Mouse (Mus musculus) retina, postnatal 7 days (tissue): ENCODE data around the gene Rasl10a.

Experiments used
- DNase-seq: peaks from one replicate; pipeline ENCODE4 v3.0.0-alpha.2; 2012; ENCODE audit warnings: low read depth, low spot score

The Rasl10a gene

GRCm38 (mm10) chr11:5052200-5052854 is 5.6 kb upstream of the Rasl10a start:
- DNase-seq, result no peak

GRCm38 (mm10) chr11:5054151-5054550 is 3.8 kb upstream of the Rasl10a start:
- DNase-seq, result no peak

DNA sequence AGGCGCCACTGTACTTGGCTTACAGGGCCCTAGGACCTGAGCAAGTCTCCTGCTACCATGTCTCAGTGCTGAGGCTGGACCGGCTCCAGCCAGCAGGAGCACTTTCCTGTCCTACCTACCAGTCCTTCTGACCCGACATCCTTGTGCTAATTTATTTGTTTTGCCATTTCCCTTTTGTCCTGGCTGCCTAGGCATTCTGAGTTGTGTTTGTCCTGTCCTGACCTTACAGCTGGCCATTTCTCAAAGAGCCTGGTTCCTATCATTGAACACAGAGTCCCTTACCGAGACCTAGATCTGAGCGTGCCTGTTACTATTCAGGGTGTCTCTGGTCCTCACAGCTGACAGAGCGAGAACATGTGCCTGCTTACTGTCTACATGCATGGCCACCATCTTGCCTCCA is 3.1 kb upstream of the Rasl10a start:
- DNase-seq, result no peak

DNA sequence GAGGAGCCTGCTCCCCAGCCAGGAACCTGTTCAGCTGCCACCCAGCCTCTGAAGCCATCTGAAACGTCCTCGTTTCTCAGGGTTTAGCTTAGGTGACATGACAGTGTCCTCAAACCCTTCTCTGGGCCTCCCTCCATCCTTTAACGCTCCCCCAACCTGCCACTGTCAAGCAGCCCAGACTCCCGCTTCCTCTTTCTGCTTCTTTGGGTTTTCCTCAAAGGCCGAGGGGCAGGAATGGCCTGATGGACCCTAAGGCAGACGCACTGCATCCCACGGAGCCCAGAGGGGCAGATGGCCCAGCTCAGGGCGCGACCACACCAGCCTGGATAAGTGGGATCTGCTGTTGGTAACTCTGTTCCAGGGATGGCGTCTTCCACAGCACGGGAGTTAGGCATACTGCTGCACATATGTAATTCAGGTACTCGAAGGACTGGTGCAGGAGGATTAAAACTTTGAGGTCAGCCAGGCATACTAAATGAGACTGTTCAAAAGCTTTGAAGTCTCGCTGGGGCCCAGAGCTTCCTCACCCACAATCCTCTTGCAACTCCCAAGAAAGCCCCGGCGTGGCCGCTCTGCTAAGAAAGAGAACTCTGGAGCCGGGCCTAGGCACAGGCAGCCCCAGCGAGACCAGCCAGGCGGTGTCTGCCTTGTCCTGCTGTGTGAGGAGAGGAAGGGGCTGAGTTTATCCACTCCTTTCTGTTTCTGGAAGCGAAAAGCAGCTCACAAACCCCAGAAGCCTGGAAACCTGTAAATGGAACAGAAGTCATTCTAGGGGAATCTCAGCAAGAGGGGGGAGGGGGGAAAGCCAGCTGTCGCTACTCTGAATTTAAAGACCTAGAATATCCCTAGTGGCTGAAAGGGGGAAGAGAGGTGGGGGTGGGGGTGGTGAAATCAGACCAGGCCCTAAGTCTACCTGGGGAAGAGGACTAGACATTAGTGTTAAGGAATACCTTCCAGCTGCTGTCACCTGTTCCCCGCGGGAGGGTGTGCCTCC is 1.7 kb upstream of the Rasl10a start:
- DNase-seq, result no peak

DNA sequence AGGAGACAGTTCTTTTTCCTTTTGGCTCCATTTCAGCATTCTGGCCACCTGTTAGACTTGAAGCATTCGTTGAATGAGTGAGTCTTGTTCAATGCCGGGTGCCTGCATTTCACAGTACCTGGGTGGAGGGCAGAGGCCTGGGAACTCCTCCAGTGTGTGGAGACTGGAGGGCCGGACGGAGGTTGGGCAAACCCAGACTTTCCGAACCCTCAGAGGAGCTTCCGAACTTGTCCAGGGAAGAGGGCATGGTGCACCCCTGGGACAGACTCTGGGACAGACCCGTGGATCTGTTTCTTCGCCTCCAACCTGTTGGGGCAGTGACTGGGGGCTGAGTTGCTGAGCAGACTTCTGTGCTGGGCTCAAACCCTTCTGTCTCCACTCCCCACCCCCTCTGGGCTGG is 864 bp upstream of the Rasl10a start:
- no peak for DNase-seq

DNA sequence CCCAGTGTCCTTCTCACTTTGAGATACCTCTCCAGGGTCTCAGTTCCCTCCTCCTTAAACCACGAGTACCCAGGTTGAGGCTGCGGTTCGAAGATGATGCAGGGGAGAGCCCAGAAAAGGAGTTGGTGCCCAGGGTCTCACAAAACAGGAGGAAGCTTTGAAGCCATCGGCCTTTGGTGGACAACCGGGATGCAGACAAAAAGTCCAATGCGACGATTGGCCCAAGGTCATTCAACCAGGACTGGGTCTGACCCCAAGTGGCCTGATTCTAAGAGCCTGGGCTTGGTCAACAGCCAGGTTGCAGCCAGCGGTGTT is 430 bp upstream of the Rasl10a start:
- no peak for DNase-seq

GRCm38 (mm10) chr11:5058783-5059182 is 855 bp downstream of the Rasl10a start:
- DNase-seq, result no peak

DNA sequence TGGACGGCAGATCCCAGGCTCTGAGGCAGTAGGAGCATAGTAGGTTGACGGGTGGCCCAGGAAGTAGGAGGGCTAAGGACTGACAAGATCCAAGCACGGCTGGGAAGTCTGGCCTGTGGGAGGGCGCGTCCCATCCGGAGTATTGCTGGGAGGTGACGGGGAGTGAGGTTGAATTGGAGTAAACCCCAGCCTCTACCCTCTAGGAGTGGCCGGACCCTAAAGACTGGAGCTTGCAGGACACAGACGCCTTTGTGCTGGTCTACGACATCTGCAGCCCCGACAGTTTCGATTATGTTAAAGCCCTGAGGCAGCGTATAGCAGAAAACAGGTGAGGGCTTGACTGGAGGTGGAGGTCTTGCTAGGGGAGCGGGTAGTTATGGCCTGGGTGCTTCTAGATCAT is 1.3 kb downstream of the Rasl10a start:
- DNase-seq, result no peak

- no peak for DNase-seq
These were observed 1.8 kb downstream of the Rasl10a start for GRCm38 (mm10) chr11:5059704-5060156.

DNA sequence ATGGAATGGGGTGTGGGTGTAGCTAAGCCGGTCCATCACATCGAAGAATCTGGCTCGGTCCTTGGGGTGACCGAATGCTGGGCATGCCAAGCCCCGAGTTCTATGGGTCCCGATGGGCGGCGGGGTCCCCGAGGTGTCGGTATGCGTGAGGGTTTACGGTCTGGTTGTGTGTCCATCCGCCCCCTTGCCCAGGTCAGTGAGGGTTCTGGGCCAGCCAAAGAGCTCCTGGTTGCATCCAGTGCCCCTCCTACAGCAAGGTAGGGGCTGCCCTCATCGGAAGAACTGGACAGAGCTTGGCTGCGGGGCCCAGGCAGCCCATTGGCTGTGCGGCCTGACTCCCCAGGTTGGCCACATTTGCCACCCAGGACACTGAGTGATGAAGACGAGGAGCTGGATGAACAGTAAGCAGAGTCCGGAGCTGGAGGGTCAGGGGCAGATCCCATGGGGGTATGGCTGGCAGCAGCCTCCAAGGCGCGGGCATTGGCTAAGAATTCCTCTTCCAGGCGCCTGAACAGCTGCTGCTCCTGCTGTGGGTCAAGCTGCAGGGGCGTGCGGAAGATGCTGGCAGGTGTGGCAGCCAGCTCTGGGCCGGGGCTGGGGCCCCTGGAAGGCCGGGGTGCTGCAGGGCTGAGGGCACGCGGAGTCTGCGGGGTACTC is 3.0 kb downstream of the Rasl10a start:
- no peak for DNase-seq

DNA sequence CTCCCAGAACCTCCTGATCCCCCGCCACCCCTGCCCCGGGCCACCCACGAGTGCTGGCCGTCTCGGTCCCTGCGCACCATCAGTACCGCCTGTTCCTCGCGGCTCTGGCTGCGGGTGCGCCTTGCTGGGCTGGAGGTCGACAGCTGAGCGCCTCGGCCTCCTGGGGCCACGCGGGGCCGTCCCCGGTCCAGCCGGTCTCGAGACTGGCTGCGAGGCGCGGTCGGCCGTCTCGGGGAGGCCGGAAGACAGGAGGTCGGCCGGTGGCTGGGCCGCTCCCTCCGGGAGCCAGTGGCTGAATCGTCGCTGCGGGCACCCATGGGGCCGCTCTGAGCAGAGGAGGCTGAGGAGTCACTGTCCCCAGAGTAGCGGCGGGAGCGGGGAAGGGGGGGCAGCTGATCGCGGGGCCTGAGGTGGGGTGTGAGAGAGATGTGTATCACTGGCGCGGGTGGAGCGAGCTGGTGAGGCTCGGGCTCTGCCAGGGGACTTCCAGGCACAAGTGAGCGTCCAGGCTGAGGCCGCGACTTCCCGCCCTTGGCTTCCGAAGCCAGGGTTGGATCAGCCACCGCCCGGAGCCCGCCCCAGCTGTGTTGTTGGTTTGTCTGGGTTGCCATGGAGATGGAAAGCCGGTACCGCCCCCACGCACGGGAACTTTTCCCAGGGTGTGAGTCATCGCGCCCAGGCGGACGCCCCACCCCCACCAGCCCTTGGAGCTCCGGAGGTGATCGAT is 3.6 kb downstream of the Rasl10a start:
- DNase-seq, result no peak

- no peak for DNase-seq
These were observed 4.4 kb downstream of the Rasl10a start for GRCm38 (mm10) chr11:5062326-5062725.

DNA sequence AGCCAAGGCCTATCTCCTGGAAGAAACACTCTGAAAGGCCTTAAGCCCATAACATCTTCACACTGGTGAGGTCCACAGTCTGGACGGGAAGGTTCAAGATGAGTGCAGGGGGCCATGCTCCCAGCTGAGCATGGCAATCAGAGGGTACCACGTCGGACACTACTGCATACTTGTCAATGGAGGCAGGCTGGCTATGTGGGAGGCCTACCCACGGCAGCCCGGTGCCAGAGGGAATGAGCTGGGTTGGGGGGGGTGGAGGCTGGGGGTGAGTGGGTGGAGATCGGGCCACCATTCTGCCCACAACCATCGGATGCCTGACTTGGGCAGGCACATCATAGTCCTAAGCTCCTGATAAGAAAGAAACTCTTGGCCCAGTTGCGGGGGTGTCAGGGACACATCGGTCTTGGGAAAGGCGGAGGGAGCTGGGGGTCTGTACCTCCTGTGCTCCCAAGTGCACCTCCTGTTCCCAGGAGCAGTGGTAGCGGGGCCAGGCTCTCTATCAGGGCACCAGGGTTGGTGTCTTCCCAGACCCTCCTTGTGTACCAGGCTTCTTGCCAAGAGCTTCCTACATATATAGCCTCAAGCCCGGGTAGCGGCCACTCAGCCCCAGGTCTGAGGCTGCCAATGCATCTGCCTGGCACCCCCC is 5.1 kb downstream of the Rasl10a start:
- DNase-seq, result no peak

DNA sequence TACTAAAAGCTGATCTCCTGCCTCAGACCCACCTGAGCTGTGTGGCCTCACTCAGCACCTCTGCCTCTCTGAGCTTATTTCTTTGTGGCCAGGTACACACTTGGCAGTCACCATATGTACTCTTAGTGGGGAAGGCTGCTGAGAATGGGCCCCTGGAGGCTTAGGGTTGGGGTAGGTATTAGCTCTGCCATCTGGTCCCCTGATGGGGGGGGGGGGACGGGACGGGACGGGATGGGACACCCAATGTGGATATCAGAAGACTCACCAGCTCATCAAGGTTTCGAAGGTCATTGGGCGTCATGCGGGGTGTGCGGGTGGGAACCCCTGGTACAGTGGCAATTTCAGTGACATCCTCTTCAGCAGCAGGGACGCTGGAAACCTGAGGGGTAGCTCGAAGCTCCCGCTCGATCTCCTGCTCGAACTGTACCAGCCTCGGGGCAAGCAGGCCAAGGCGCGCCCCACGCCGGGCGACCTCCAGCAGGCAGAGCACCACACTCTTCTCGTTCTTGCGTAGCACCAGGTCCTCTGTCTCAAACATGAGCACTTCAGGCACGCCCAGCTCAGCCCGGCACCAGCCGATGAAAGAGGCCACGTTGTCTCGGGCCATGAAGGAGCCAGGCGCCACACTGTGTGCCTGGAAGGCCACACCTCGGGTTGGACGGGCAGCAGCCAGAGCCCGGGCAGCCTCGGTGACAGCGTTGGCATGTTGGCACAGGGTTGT is 5.8 kb downstream of the Rasl10a start:
- no peak for DNase-seq

DNA sequence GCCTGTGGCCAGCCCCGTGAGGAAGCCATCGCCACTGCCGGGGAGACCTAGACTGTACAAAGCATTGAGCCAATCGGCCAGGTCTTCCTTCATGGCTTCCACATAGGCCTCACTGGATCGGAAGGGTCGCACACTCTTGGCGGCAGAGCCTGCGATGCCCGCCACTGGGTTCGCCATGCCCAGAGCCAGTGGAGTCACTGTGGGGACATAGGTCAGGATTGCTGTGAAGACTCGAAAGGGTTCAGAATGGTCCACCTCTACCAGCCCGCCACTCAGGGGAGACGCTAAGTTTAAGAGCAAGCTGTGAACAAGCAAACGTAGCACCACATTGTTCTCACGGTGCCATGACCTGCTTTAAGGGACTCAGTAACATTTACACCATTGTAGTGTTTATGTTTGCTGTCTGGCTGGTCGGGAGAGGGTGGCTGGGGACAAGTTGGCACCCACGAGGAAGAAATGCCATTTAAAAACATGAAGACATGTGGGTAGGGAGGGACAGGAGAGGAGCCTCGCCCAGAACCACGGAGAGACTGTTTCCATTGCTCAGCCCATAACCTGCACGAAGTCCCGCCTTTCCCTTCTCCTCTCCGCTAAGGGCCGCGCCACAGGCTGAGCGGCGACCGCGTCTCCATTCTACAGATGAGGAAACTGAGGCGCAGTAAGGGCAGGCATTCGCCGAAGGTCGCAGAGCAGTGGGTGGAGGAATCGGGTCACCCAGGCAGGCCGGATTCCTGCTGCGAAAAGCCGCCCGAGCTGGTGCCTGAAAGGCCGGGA is 6.5 kb downstream of the Rasl10a start:
- no peak for DNase-seq

DNA sequence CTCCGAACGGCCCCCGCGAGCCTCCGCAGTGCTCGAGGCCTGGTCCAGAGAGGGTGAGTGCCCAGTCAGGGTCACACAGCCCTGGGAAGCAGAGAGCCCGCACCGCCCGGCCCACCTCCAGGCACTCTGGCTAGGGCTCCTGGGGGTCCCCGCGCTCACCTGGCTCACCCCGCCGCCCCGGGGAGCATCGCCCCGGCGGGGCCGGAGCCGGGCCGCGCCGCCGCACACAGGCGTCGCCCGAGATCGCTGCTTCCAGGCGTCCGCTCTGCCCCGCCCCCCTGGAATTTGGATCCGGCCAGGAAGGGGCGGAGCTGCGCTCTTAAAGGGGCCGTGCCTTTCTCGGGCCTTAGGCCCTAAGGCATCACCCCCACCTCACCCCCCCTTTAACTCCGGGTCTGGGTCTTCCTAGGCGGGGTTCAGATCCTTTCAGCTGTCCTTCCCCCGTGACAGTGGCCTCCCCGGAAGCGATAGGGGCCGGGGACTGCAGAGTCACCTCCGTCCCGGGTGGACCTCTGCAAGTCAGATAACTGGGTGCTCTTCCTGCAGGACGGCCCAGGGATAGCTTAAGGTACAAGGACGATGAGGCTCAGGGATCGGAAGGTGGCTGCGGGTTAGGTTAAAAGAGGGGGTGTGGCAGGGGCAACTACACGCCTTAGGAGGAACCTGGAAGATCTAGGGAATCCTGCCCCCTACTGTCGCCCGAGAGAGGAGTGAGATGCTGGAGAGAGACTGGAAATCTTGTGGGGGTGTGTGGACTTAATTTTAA is 7.3 kb downstream of the Rasl10a start, which contains the start of gene Gas2l1:
Gene Gas2l1 (minus strand): TSS at position 272 of the 766 bp plus-strand sequence.
- DNase-seq, result peak; percentile 76

DNA sequence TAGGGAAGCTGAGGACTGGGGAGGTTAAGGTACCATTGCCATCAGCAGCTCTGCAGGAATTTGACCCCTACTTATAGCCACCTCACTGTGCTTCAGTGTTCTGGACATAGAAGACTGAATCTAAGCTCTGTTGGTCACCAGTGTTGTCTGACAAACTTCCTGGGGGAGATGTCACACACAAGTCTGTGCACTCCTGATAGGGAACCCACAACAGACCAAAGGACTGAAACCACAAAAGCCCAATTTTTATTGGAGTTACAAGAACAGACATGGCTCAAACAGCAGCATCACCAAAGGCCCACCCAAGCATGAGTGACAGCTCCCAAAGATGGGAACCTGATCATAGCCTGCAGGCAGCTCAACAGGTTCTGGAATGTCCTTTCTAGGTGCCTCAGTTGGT is 9.1 kb downstream of the Rasl10a start:
- DNase-seq, result no peak

DNA sequence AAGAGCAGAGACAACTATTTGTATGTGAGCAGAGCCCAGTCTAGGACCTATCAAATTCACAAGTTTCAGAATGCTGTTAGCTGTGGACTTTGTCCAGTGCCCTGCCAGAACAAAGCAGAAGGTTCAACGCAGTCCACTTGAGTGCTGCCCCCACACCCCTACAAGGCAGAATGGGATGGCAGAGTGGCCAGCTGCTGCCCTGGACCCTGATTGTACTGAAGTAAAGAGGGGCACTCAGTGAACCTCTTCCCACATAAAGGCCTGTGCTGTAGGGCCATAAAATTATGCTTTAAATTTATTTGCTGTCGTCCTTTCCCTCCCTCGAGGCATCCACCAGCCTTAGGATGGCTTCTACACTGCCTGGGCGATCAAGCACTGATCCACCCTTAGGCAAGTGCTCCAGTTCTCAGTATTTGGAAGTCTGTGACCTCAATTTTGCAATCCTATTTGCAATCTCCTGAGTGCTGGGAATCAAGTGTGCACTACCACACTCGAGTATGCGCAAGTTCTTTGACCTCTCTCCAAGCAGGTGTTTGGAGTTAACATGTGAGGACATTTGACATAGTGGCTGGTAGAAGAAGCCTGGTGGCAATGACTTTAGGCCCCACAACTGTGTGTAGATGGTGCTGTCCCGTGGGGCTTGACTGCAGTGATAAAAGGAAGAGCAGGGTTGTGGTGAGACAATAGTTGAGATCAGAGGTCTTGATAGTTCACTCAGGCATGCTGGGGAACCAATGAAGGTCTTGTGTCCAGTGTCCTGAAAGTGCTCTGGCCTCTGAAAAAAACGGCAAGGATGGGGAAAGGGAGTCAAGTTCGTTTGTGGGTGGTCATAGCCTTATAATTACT is 10.4 kb downstream of the Rasl10a start:
- no peak for DNase-seq
